Mouse (Mus musculus): ENCODE results near the gene Gpr21. TPM values are rescaled to one million over a fixed set of nuclear protein-coding genes. Genes with fewer than 3 reads are reported as not detected.
"Not testable (repeated sequence)": the region's sequence is repeated elsewhere in the genome, so short reads cannot be mapped to it uniquely, and the experiment has no call there.

Gene Gpr21
- total RNA-seq (2021): 1 to 10 TPM; 1.0 to 1.4 TPM
- long read RNA-seq, experiment 1: 0 reads
- long read RNA-seq, experiment 2: 0 reads

- DNase-seq: no peak
Measured at GRCm38 (mm10) chr2:37516030-37516710, at the start of gene Gpr21. Gpr21 (plus strand) TSS chr2:37516332.

GRCm38 (mm10) chr2:37479559-37479958 is 36.6 kb upstream of the Gpr21 start:
- no peak for DNase-seq

GRCm38 (mm10) chr2:37480039-37480438 is 36.1 kb upstream of the Gpr21 start:
- no peak for DNase-seq

- no peak for DNase-seq
Measured at GRCm38 (mm10) chr2:37484165-37484564, 32.0 kb upstream of the Gpr21 start.

- DNase-seq: peak; percentile 21
Measured at GRCm38 (mm10) chr2:37485370-37485769, 30.8 kb upstream of the Gpr21 start.

GRCm38 (mm10) chr2:37486408-37486807 is 29.7 kb upstream of the Gpr21 start:
- DNase-seq: no peak

GRCm38 (mm10) chr2:37488956-37489355 is 27.2 kb upstream of the Gpr21 start:
- DNase-seq: no peak

- no peak for DNase-seq
Measured at GRCm38 (mm10) chr2:37497321-37497720, 18.8 kb upstream of the Gpr21 start.

- not testable (repeated sequence) for DNase-seq
Measured at GRCm38 (mm10) chr2:37505856-37506255, 10.3 kb upstream of the Gpr21 start.

GRCm38 (mm10) chr2:37511134-37511901 is 4.8 kb upstream of the Gpr21 start:
- DNase-seq: no peak

GRCm38 (mm10) chr2:37516922-37517462 is 860 bp downstream of the Gpr21 start:
- DNase-seq: peak; percentile 9

GRCm38 (mm10) chr2:37518561-37519285 is 2.6 kb downstream of the Gpr21 start:
- DNase-seq: no peak

- DNase-seq: no peak
Measured at GRCm38 (mm10) chr2:37519286-37519640, 3.1 kb downstream of the Gpr21 start.

- no peak for DNase-seq
Measured at GRCm38 (mm10) chr2:37527587-37527986, 11.5 kb downstream of the Gpr21 start.

GRCm38 (mm10) chr2:37529397-37529796 is 13.3 kb downstream of the Gpr21 start:
- no peak for DNase-seq

GRCm38 (mm10) chr2:37530766-37531165 is 14.6 kb downstream of the Gpr21 start:
- no peak for DNase-seq

GRCm38 (mm10) chr2:37531639-37532038 is 15.5 kb downstream of the Gpr21 start:
- DNase-seq: no peak

GRCm38 (mm10) chr2:37549346-37550012 is 33.3 kb downstream of the Gpr21 start:
- no peak for DNase-seq

GRCm38 (mm10) chr2:37556366-37556765 is 40.2 kb downstream of the Gpr21 start:
- no peak for DNase-seq

GRCm38 (mm10) chr2:37565579-37565978 is 49.4 kb downstream of the Gpr21 start:
- DNase-seq: no peak

GRCm38 (mm10) chr2:37566035-37566434 is 49.9 kb downstream of the Gpr21 start:
- no peak for DNase-seq

- peak; percentile 7 for DNase-seq
Measured at GRCm38 (mm10) chr2:37569888-37570287, 53.8 kb downstream of the Gpr21 start.
